Mouse (Mus musculus) B cell, adult 62 days (primary cell): ENCODE data around the gene Gm5141. TPM values are rescaled to one million over a fixed set of nuclear protein-coding genes. Genes with fewer than 3 reads are reported as not detected.

Source experiments
- total RNA-seq: library from RNA; stranded (reverse); gene quantifications from 4 replicates; pipeline ENCODE4 v1.2.4, GENCODE M21; 2023

The Gm5141 gene
- total RNA-seq: 2.4 to 3.6 TPM (median 2.9 TPM) in 4 replicates

GRCm38 (mm10) chr13:62785199-62786134 is at the start of gene Gm5141:
Gene Gm5141 (minus strand): TSS chr13:62785808.

DNA sequence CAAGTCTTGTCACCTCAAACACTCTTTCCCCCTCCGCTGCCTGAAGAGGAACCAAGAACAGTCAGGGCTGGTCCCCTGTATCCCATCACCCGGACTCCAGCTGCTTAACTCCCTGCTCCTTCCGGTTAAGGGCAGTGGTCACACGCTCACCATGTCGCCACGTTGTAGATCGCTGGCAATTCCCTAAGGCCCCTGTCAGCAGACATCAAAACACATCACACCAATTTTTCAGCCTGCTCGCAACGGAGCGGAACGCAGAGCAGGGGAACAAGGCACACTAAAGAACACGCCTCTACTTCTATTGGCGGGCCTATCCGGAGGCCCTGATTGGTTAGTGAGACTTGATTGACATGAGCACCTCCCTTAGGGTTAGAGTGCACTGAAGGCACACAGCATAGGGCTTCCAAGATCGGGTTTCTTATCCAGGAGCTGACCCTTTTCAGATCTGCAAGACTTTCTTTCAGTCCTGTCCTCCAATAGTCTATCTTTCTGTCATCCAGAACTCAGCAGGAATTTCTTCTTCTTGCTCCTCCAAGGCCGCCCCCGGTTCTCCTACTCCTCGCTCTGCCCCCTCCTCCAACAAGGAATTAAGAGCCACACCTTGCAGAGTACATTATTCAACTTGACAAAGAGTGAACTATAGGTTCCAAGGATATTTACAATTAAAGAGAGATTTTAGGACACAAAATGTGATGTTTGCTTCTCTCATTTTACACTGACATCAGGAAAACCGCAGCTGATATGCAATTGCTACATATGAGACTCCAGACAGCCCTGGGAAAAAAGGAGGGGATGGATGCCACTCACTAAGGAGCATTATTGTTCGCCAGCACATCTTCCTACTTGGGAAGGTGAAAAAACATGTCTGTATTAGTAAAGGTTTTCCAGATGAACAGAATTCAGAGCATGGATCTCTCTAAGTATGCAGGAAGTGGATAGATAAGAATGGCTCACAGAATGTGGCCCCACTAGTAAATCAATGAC is 24.9 kb downstream of the Gm5141 start, which contains the start of gene Platr25:
TSS of gene Platr25 (minus strand) at position 278 of the 984 bp plus-strand sequence.

Other genes starting within 250 kb of the Gm5141 start
- not detected in 4 replicates for gene Zfp935, start 227.3 kb downstream of the Gm5141 start, total RNA-seq
- 6.6 to 12.4 TPM (median 9.7 TPM) in 4 replicates for gene Zfp934, start 214.6 kb downstream of the Gm5141 start, total RNA-seq
- gene 6720489N17Rik, start 161.6 kb downstream of the Gm5141 start, total RNA-seq: 2.3 to 7.2 TPM (median 3.5 TPM) in 4 replicates
- gene Platr25, start 25.1 kb downstream of the Gm5141 start, total RNA-seq: 11.7 to 21.0 TPM (median 15.7 TPM) in 4 replicates
- not detected in 4 replicates for gene Fbp2, start 72.6 kb upstream of the Gm5141 start, total RNA-seq
- gene Fbp1, start 102.5 kb upstream of the Gm5141 start, total RNA-seq: not detected in 4 replicates
- 35.4 to 47.9 TPM (median 39.7 TPM) in 4 replicates for gene 2010111I01Rik, start 179.1 kb upstream of the Gm5141 start, total RNA-seq